Mouse (Mus musculus) spleen, postnatal 36 days (tissue): ENCODE results near the gene Capn6.

Experiments used
- DNase-seq, 2 experiments: peaks; one replicate each; pipeline ENCODE4 v3.0.0; 2022; ENCODE audit warnings: low spot score in 2 of 2, mixed read lengths in 1 of 2

The Capn6 gene

DNA sequence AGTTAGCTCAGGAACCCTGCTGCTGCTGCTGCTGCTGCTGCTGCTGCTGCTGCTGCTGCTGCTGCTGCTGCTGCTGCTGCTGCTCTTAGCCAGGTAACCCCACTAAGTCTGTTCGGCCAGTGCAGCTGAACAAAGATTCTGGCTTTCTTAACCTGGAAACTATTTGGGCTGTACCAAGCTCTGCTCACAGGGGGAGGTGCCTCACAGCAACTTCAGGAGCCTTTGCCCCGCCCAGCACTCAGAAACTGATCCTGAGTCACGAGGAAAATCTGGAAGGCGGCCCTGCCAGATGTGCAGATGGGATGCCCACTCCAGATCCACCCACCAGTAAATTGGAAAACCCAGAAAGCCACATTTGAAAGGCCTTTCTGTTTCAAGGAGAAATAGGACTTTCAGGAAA lies at the start of gene Capn6:
Gene Capn6, minus strand, starts transcription at position 203 of the 400 bp plus-strand sequence.
- no peak for DNase-seq

DNA sequence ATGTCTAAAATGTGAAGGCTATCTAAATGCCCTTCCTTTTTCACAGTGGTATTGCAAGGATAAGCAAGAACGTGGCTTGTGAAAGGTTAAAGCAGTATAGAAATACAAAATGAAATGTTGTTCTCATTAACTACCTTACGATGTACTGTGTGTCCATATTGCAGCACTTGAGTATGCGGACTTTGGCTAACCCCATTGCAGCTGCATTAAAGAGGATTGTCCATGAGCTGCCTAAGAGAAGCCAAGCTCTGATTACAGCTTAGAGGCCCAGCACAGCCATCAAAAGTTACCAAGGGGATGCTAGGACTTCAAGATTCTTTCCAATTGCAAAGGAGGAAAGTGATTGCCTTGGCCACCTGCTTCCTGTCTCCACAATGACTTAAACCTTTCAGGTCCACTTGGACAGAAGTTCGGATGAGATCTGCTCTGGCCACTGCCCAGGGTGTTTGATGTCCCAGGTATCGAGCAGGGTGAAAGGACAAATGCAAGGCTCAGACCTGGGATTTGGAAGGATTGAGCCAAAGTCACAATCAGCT lies 40.0 kb upstream of the Capn6 start:
- DNase-seq = no peak

DNA sequence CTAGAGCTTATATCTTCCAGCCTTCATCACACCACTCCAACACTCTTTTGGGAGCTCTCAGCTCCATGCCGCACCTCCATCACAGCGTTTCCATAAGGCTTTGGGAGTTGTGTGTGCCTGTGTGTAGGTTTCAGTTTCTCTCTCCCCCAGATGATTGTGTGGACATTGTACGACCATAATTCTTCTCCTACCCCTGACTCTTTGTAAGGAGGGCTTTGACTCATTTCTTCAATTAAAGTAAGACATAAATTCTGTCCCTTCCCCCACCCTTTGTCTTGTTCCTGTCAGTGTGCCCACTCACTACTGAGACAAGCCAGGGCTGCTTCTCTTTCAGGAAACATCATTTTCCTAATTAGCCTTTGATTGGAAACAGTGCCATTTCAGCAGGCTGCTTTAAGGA lies 24.1 kb upstream of the Capn6 start:
- DNase-seq = no peak

DNA sequence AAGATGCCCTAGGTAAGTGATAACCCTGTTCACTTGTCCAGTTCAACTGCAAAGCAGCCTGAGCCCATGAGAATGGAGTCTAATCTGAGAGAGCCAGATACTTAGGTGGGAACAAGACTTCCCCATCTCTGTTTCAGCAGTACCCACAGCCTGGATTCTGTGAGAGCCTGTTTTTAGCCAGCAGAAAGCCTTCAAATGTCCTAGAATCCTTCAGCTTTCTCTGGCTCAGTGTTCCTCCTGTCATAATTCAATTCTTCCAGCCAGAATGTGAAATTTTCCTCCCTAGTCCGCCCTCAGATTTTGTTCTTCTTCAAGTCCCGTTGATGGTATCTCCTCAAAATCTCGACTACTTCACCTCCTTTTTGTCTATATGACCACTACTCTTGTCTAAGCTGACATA lies 22.8 kb upstream of the Capn6 start:
- DNase-seq = no peak

DNA sequence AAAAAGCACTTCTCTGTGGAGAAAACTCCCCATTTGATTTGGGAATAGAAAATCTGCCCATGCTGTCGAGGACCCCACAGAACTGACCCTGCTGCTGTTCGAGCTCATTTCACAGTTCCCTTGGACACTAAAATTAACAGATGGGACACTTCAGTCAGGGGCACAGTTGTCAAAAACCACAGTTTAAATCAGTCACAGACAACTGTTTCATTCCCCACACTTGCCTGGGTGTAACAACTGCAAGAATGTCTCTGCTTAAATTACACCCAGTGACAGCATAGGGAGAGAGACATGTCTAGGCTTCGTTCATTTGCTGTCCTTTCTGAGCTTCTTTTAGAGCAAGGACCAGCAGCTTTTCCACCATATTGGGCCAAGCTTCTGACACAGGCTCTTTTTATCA lies 19.4 kb upstream of the Capn6 start:
- no peak for DNase-seq

DNA sequence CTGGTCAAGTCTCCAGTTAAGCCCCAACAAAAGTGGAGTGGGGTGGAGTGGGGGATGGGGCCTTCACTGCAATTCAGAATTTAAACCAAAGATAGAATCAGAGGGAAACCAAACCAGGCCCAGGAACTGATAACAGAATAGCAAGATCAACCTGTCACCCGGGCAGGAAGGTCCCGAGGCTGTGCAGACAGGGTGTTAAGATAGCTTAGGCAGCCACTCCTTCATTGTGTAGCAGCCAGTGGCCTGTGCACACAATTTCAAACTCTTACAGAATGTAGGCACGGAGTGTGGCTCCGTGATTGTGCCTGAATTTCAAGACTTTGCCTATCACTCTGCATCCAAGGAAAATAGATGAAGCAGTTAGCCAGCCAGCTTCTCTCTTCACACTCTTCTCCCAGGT lies 693 bp downstream of the Capn6 start:
- DNase-seq = no peak

DNA sequence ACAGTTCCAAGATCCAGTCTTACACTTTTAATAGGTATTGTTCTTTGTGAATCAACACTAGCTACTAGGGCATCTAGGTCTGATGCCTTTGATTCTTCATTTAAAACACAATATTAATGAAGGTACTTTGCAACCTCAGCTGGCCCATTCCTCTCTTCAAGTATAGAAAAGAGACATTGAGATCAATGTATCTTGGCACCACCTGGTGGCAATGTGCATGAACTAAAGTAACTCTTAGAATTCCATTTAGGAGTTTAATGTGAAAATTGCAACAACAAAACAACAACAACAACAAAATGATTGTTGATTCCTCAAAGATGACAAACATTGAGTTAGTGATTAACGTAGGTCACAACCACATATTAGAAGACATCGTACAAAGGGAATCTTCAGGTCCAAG lies 8.3 kb downstream of the Capn6 start:
- DNase-seq = no peak

DNA sequence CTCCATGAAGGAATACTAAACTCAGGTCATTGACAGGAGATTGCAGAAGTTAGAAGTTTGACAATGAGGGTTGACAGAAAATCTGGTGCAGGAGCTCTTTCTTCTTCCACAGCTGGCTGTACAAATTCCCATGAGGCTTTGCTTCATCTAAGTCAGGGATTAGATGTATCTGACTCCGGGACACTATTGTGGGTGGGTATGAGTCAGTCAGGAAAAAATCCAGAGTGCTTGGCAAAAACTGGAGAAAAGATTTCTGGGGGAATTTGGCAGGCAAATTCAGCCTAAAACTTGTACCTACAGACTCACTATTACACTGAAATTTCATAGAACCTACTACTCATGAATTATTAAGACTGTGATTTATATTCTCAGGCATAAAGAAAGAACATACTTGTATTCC lies 11.3 kb downstream of the Capn6 start:
- no peak for DNase-seq

DNA sequence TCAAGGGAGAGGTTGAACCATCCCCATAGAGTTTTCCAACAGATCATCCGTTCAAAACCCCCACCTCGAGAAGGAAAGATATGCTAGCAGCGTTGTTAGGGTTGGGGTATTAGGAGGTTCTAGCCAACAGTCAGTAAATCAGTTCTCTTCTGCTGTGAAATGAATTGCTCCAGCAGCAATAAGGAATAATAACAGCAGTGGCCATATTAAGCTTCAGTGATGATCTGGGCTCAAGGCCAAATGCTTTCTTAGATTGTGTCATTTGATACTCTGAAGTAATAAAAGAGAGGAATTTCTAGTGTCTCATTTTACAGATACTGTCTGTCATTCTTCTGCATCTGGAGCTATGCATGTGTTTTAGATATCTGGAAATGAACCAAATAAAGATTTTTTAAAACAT lies 64.7 kb downstream of the Capn6 start:
- DNase-seq = no peak
